Mouse (Mus musculus): ENCODE measurements at regions not wholly inside any gene's neighbourhood (a gene's known extent, or its start where the extent isn't known, plus 50 kb on each side); places are given as distances from the start of the nearest gene placed in this dataset.

DNA sequence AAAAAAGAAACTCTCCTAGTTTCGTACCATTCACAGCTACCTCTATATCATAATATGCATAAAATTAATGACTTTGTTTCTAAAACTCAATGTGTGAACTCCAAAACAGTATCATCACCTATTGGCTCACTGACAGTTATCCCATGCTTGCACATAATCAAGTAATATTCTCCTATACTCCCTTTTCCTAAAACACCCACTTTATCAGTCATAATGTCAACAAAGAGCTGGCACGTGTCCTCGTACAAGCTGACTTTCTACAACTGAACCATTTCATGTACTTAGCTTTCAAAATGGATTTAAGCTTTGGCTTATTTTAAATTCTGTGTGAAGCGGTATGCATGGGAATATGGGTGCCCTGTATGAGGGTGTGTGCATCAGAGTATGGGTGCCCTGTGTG lies 58.0 kb upstream of the Golim4 start:
- DNase-seq = no peak

GRCm38 (mm10) chr3:76008564-76009183 lies 51.9 kb upstream of the Golim4 start:
- DNase-seq = peak; percentile 4
